Mouse (Mus musculus): ENCODE measurements around the gene Ppp1r12a. TPM values are rescaled to one million over a fixed set of nuclear protein-coding genes. Genes with fewer than 3 reads are reported as not detected.

Ppp1r12a gene
- polyA plus RNA-seq, 1 experiment from 2014 or later: 71.9 TPM

GRCm38 (mm10) chr10:108292651-108293050 lies 130.7 kb downstream of the Ppp1r12a start:
- H3K4me1 ChIP-seq (ENCODE audit: control insufficient read depth, insufficient read depth, low read length): no peaks in the 10 kb centered on the region
- no peak overlapping the region for H3K27ac ChIP-seq (replicated peaks; ENCODE audit: low read depth, low read length)
- H3K36me3 ChIP-seq (ENCODE audit: control insufficient read depth, insufficient read depth, low read length): no peaks in the 10 kb centered on the region
- no peak overlapping the region for H3K4me3 ChIP-seq (ENCODE audit: low read depth, low read length)
- no peak overlapping the region for H3K9ac ChIP-seq (ENCODE audit: low read depth, low read length)
- no peaks in the 10 kb centered on the region for H3K27me3 ChIP-seq (replicated peaks; ENCODE audit: control insufficient read depth, insufficient read depth, low read length)
- ATAC-seq (ENCODE audit: low read depth) (no peak), DNase-seq (ENCODE audit: low spot score) (no peak)
- no peak overlapping the region for H3K4me2 ChIP-seq (ENCODE audit: low read depth, low read length)
- H3K9me3 ChIP-seq (ENCODE audit: control insufficient read depth, low read length): no peaks in the 10 kb centered on the region
- WGBS: 93% methylated on average over 4 of the region's 4 CpGs

- no peak overlapping the region for H3K4me3 ChIP-seq (ENCODE audit: low read depth, low read length)
- 84% methylated on average over 16 of the region's 16 CpGs for whole genome bisulfite sequencing
- no peak for ATAC-seq (ENCODE audit: low read depth)
- H3K9ac ChIP-seq (ENCODE audit: low read depth, low read length): no peak overlapping the region
- no peaks in the 10 kb centered on the region for H3K27me3 ChIP-seq (replicated peaks; ENCODE audit: control insufficient read depth, insufficient read depth, low read length)
- no peaks in the 10 kb centered on the region for H3K9me3 ChIP-seq (ENCODE audit: control insufficient read depth, low read length)
- DNase-seq (ENCODE audit: low spot score): peak; percentile 53
- H3K4me1 ChIP-seq (ENCODE audit: control insufficient read depth, insufficient read depth, low read length): no peaks in the 10 kb centered on the region
- no peaks in the 10 kb centered on the region for H3K36me3 ChIP-seq (ENCODE audit: control insufficient read depth, insufficient read depth, low read length)
- H3K4me2 ChIP-seq (ENCODE audit: low read depth, low read length): no peak overlapping the region
- H3K27ac ChIP-seq (replicated peaks; ENCODE audit: low read depth, low read length): no peak overlapping the region
These were observed 131.7 kb downstream of the Ppp1r12a start for GRCm38 (mm10) chr10:108293620-108294195.

- H3K27me3 ChIP-seq (replicated peaks; ENCODE audit: control insufficient read depth, insufficient read depth, low read length): no peaks in the 10 kb centered on the region
- no peaks in the 10 kb centered on the region for H3K9me3 ChIP-seq (ENCODE audit: control insufficient read depth, low read length)
- no peak overlapping the region for H3K27ac ChIP-seq (replicated peaks; ENCODE audit: low read depth, low read length)
- no peaks in the 10 kb centered on the region for H3K4me1 ChIP-seq (ENCODE audit: control insufficient read depth, insufficient read depth, low read length)
- no peaks in the 10 kb centered on the region for H3K36me3 ChIP-seq (ENCODE audit: control insufficient read depth, insufficient read depth, low read length)
- H3K9ac ChIP-seq (ENCODE audit: low read depth, low read length): no peak overlapping the region
- ATAC-seq (ENCODE audit: low read depth): no peak
- H3K4me2 ChIP-seq (ENCODE audit: low read depth, low read length): no peak overlapping the region
- WGBS: 80% methylated on average over 7 of the region's 7 CpGs
- no peak overlapping the region for H3K4me3 ChIP-seq (ENCODE audit: low read depth, low read length)
- no peak for DNase-seq (ENCODE audit: low spot score)
These were observed 132.8 kb downstream of the Ppp1r12a start for GRCm38 (mm10) chr10:108294766-108295165.

- Histone ChIP-seq H3K27me3 (replicated peaks; ENCODE audit: control insufficient read depth, insufficient read depth, low read length) (no peaks in the 10 kb centered on the region), H3K9ac (ENCODE audit: low read depth, low read length) (no peak overlapping the region), H3K4me3 (ENCODE audit: low read depth, low read length) (no peak overlapping the region), H3K9me3 (ENCODE audit: control insufficient read depth, low read length) (no peaks in the 10 kb centered on the region), H3K27ac (replicated peaks; ENCODE audit: low read depth, low read length) (no peak overlapping the region), H3K36me3 (ENCODE audit: control insufficient read depth, insufficient read depth, low read length) (no peaks in the 10 kb centered on the region), H3K4me2 (ENCODE audit: low read depth, low read length) (no peak overlapping the region), H3K4me1 (ENCODE audit: control insufficient read depth, insufficient read depth, low read length) (no peaks in the 10 kb centered on the region)
- DNase-seq (ENCODE audit: low spot score) (no peak), ATAC-seq (ENCODE audit: low read depth) (no peak)
- WGBS: 80% methylated on average over 7 of the region's 7 CpGs
These were observed 134.5 kb downstream of the Ppp1r12a start for GRCm38 (mm10) chr10:108296446-108296845.

GRCm38 (mm10) chr10:108298261-108298660 lies 136.3 kb downstream of the Ppp1r12a start:
- Histone ChIP-seq H3K36me3 (ENCODE audit: control insufficient read depth, insufficient read depth, low read length) (no peaks in the 10 kb centered on the region), H3K4me1 (ENCODE audit: control insufficient read depth, insufficient read depth, low read length) (no peaks in the 10 kb centered on the region), H3K27me3 (replicated peaks; ENCODE audit: control insufficient read depth, insufficient read depth, low read length) (no peaks in the 10 kb centered on the region), H3K27ac (replicated peaks; ENCODE audit: low read depth, low read length) (no peak overlapping the region), H3K4me2 (ENCODE audit: low read depth, low read length) (no peak overlapping the region), H3K9me3 (ENCODE audit: control insufficient read depth, low read length) (no peaks in the 10 kb centered on the region), H3K4me3 (ENCODE audit: low read depth, low read length) (no peak overlapping the region), H3K9ac (ENCODE audit: low read depth, low read length) (no peak overlapping the region)
- WGBS: 94% methylated on average over 13 of the region's 13 CpGs
- ATAC-seq (ENCODE audit: low read depth) (no peak), DNase-seq (ENCODE audit: low spot score) (no peak)

GRCm38 (mm10) chr10:108298841-108299545 lies 137.0 kb downstream of the Ppp1r12a start:
- Histone ChIP-seq H3K4me2 (ENCODE audit: low read depth, low read length) (no peak overlapping the region), H3K9ac (ENCODE audit: low read depth, low read length) (no peak overlapping the region), H3K9me3 (ENCODE audit: control insufficient read depth, low read length) (no peaks in the 10 kb centered on the region), H3K36me3 (ENCODE audit: control insufficient read depth, insufficient read depth, low read length) (no peaks in the 10 kb centered on the region), H3K4me3 (ENCODE audit: low read depth, low read length) (no peak overlapping the region), H3K27ac (replicated peaks; ENCODE audit: low read depth, low read length) (no peak overlapping the region), H3K27me3 (replicated peaks; ENCODE audit: control insufficient read depth, insufficient read depth, low read length) (no peaks in the 10 kb centered on the region), H3K4me1 (ENCODE audit: control insufficient read depth, insufficient read depth, low read length) (no peaks in the 10 kb centered on the region)
- ATAC-seq (ENCODE audit: low read depth) (no peak), DNase-seq (ENCODE audit: low spot score) (no peak)
- 78% methylated on average over 17 of the region's 17 CpGs for WGBS

- Histone ChIP-seq H3K4me3 (ENCODE audit: low read depth, low read length) (no peak overlapping the region), H3K36me3 (ENCODE audit: control insufficient read depth, insufficient read depth, low read length) (no peaks in the 10 kb centered on the region), H3K4me1 (ENCODE audit: control insufficient read depth, insufficient read depth, low read length) (no peaks in the 10 kb centered on the region), H3K27me3 (replicated peaks; ENCODE audit: control insufficient read depth, insufficient read depth, low read length) (no peaks in the 10 kb centered on the region), H3K9me3 (ENCODE audit: control insufficient read depth, low read length) (no peaks in the 10 kb centered on the region), H3K27ac (replicated peaks; ENCODE audit: low read depth, low read length) (no peak overlapping the region), H3K9ac (ENCODE audit: low read depth, low read length) (no peak overlapping the region), H3K4me2 (ENCODE audit: low read depth, low read length) (no peak overlapping the region)
- WGBS: 73% methylated on average over 11 of the region's 11 CpGs
- DNase-seq (ENCODE audit: low spot score) (no peak), ATAC-seq (ENCODE audit: low read depth) (no peak)
These were observed 137.8 kb downstream of the Ppp1r12a start for GRCm38 (mm10) chr10:108299828-108300227.

GRCm38 (mm10) chr10:108300843-108301242 lies 138.8 kb downstream of the Ppp1r12a start:
- no peaks in the 10 kb centered on the region for H3K4me1 ChIP-seq (ENCODE audit: control insufficient read depth, insufficient read depth, low read length)
- DNase-seq (ENCODE audit: low spot score) (peak; percentile 83), ATAC-seq (ENCODE audit: low read depth) (peak; percentile 89)
- no peak overlapping the region for H3K4me3 ChIP-seq (ENCODE audit: low read depth, low read length)
- no peaks in the 10 kb centered on the region for H3K9me3 ChIP-seq (ENCODE audit: control insufficient read depth, low read length)
- WGBS: 10% methylated on average over 19 of the region's 19 CpGs
- H3K27ac ChIP-seq (replicated peaks; ENCODE audit: low read depth, low read length): no peak overlapping the region
- no peak overlapping the region for H3K9ac ChIP-seq (ENCODE audit: low read depth, low read length)
- H3K4me2 ChIP-seq (ENCODE audit: low read depth, low read length): peak overlapping the region; percentile 46
- H3K36me3 ChIP-seq (ENCODE audit: control insufficient read depth, insufficient read depth, low read length): no peaks in the 10 kb centered on the region
- H3K27me3 ChIP-seq (replicated peaks; ENCODE audit: control insufficient read depth, insufficient read depth, low read length): no peaks in the 10 kb centered on the region

GRCm38 (mm10) chr10:108307772-108308171 lies 145.8 kb downstream of the Ppp1r12a start:
- Histone ChIP-seq H3K27me3 (replicated peaks; ENCODE audit: control insufficient read depth, insufficient read depth, low read length) (no peaks in the 10 kb centered on the region), H3K27ac (replicated peaks; ENCODE audit: low read depth, low read length) (no peak overlapping the region), H3K36me3 (ENCODE audit: control insufficient read depth, insufficient read depth, low read length) (no peaks in the 10 kb centered on the region), H3K9ac (ENCODE audit: low read depth, low read length) (no peak overlapping the region), H3K4me1 (ENCODE audit: control insufficient read depth, insufficient read depth, low read length) (no peaks in the 10 kb centered on the region), H3K4me2 (ENCODE audit: low read depth, low read length) (no peak overlapping the region), H3K9me3 (ENCODE audit: control insufficient read depth, low read length) (no peaks in the 10 kb centered on the region), H3K4me3 (ENCODE audit: low read depth, low read length) (no peak overlapping the region)
- ATAC-seq (ENCODE audit: low read depth): peak; percentile 47; the same call in 1 of the 2 replicates
- peak; percentile 66 for DNase-seq (ENCODE audit: low spot score)
- whole genome bisulfite sequencing: 58% methylated on average over 11 of the region's 11 CpGs
